17 mouse cellular contexts compared by ENCODE assay signal in the genomic region with DNA sequence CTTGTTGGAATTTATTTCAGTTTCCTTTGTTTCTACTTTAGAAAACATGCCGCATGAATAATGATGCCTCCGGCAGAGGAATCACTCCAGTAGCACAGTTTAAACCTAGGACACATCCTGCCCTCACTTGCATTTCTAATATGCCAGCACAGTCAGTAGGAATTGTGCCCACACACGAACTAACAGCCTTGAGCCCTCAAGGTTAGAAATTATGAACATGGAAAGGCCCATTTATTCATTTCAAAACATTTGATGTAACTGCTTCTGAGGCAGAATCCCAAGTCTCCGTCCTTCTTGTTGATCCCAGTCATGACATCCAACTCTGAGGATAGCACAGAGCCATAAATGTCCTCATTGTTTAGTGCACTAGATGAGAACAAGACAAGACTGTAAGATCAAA. TPM values are rescaled to one million over a fixed set of nuclear protein-coding genes. Genes with fewer than 3 reads are reported as not detected.
DNase-seq lines count a peak whose midpoint lies in the region; ATAC-seq lines count a peak whose summit lies in the region.
"Had no signal": no experiment of that assay in that cellular context is flagged by ENCODE, and none has a peak within 500 bp of the region (broad histone marks: within the 10 kb centered on the region; RNA-seq: fewer than 3 reads in every experiment).

No protein-coding gene starts in this region.

- H3K27me3 ChIP-seq in forebrain, embryonic 16.5 days (replicated peaks; ENCODE audit: control insufficient read depth, insufficient read depth, low read length) = no peaks in the 10 kb centered on the region
- H3K27me3 ChIP-seq in forebrain, embryonic 11.5 days (ENCODE audit: control insufficient read depth, insufficient read depth, low read length) = peaks cover 24% of the 10 kb centered on the region
- no peaks in the 10 kb centered on the region for H3K27me3 ChIP-seq in midbrain, embryonic 14.5 days (ENCODE audit: control insufficient read depth, insufficient read depth, low read length)
- peaks cover 63% of the 10 kb centered on the region for H3K27me3 ChIP-seq in midbrain, embryonic 10.5 days (ENCODE audit: low read depth, poor library complexity, severe bottlenecking)
- H3K27me3 ChIP-seq in kidney, embryonic 16.5 days (ENCODE audit: insufficient read depth, low read length) = peaks cover 33% of the 10 kb centered on the region

- H3K4me1 ChIP-seq in forebrain, embryonic 16.5 days (replicated peaks; ENCODE audit: control insufficient read depth, insufficient read depth, low read length) = peaks cover 20% of the 10 kb centered on the region
- peaks cover 2% of the 10 kb centered on the region; the same call in 1 of the 2 replicates for H3K4me1 ChIP-seq in forebrain, embryonic 11.5 days (replicated peaks; ENCODE audit: control insufficient read depth, insufficient read depth, low read length)
- peaks cover 10% of the 10 kb centered on the region; the same call in 1 of the 2 replicates for H3K4me1 ChIP-seq in midbrain, embryonic 14.5 days (ENCODE audit: control insufficient read depth, insufficient read depth, low read length)
- H3K4me1 ChIP-seq in midbrain, embryonic 10.5 days = peaks cover 24% of the 10 kb centered on the region
- peaks cover 16% of the 10 kb centered on the region for H3K4me1 ChIP-seq in kidney, embryonic 16.5 days (ENCODE audit: insufficient read depth, low read length)

- H3K9me3 ChIP-seq in forebrain, embryonic 16.5 days (ENCODE audit: control insufficient read depth, low read length) = no peaks in the 10 kb centered on the region
- no peaks in the 10 kb centered on the region for H3K9me3 ChIP-seq in forebrain, embryonic 11.5 days (ENCODE audit: control insufficient read depth, low read length)
- H3K9me3 ChIP-seq in midbrain, embryonic 14.5 days (ENCODE audit: control insufficient read depth, low read length) = no peaks in the 10 kb centered on the region
- no peaks in the 10 kb centered on the region for H3K9me3 ChIP-seq in midbrain, embryonic 10.5 days (replicated peaks)
- no peaks in the 10 kb centered on the region for H3K9me3 ChIP-seq in kidney, embryonic 16.5 days (ENCODE audit: low read length)
- H3K9me3 ChIP-seq: heart, embryonic 10.5 days; lung, embryonic 15.5 days; midbrain, embryonic 12.5 days had no signal

- no peak for ATAC-seq in forebrain, embryonic 16.5 days
- ATAC-seq in forebrain, embryonic 11.5 days (replicated peaks; ENCODE audit: low FRiP score) = no peak
- ATAC-seq in midbrain, embryonic 14.5 days (ENCODE audit: low FRiP score, low TSS enrichment) = no peak
- ATAC-seq in kidney, embryonic 16.5 days (ENCODE audit: low FRiP score, low TSS enrichment) = no peak

- no peak overlapping the region for H3K4me3 ChIP-seq in forebrain, embryonic 16.5 days (replicated peaks; ENCODE audit: low read length)
- no peak overlapping the region for H3K4me3 ChIP-seq in forebrain, embryonic 11.5 days (ENCODE audit: low read depth, low read length)
- no peak overlapping the region for H3K4me3 ChIP-seq in midbrain, embryonic 14.5 days (replicated peaks; ENCODE audit: low read depth, low read length)
- H3K4me3 ChIP-seq in midbrain, embryonic 10.5 days = no peak overlapping the region
- no peak overlapping the region for H3K4me3 ChIP-seq in kidney, embryonic 16.5 days (ENCODE audit: low read length)
- H3K4me3 ChIP-seq: heart, embryonic 10.5 days; midbrain, embryonic 12.5 days had no signal

- no peaks in the 10 kb centered on the region for H3K36me3 ChIP-seq in forebrain, embryonic 16.5 days (ENCODE audit: control insufficient read depth, insufficient read depth)
- H3K36me3 ChIP-seq in forebrain, embryonic 11.5 days (ENCODE audit: control insufficient read depth, insufficient read depth, low read length) = no peaks in the 10 kb centered on the region
- no peaks in the 10 kb centered on the region for H3K36me3 ChIP-seq in midbrain, embryonic 14.5 days (ENCODE audit: control insufficient read depth, insufficient read depth, low read length)
- no peaks in the 10 kb centered on the region for H3K36me3 ChIP-seq in midbrain, embryonic 10.5 days
- no peaks in the 10 kb centered on the region for H3K36me3 ChIP-seq in kidney, embryonic 16.5 days (ENCODE audit: insufficient read depth, low read length)
- H3K36me3 ChIP-seq: heart, embryonic 10.5 days; lung, embryonic 15.5 days; midbrain, embryonic 12.5 days had no signal

- 54% methylated on average over 4 of the region's 4 CpGs for WGBS in forebrain, embryonic 16.5 days
- 74% methylated on average over 4 of the region's 4 CpGs for WGBS in forebrain, embryonic 11.5 days
- WGBS in midbrain, embryonic 14.5 days = 72% methylated on average over 4 of the region's 4 CpGs
- 83% methylated on average over 4 of the region's 4 CpGs for WGBS in midbrain, embryonic 10.5 days
- WGBS in kidney, embryonic 16.5 days = 69% methylated on average over 4 of the region's 4 CpGs

- H3K9ac ChIP-seq in forebrain, embryonic 16.5 days (replicated peaks; ENCODE audit: low read depth, low read length) = no peak overlapping the region
- no peak overlapping the region for H3K9ac ChIP-seq in forebrain, embryonic 11.5 days (ENCODE audit: low read length)
- H3K9ac ChIP-seq in midbrain, embryonic 14.5 days (replicated peaks; ENCODE audit: low read length) = no peak overlapping the region; the same call in 1 of the 2 replicates
- H3K9ac ChIP-seq in kidney, embryonic 16.5 days (replicated peaks; ENCODE audit: low read length) = no peak overlapping the region
- H3K9ac ChIP-seq: liver, embryonic 14.5 days; lung, embryonic 15.5 days; midbrain, embryonic 12.5 days had no signal

- DNase-seq in adrenal gland, adult 2 months = peak; percentile 50
- DNase-seq in adrenal gland, postnatal 14 days = no peak
- no peak for DNase-seq in forebrain, embryonic 11.5 days (ENCODE audit: low spot score)
- no peak for DNase-seq in midbrain, embryonic 14.5 days
- DNase-seq in midbrain, embryonic 10.5 days (ENCODE audit: low spot score) = no peak
- no peak for DNase-seq in kidney, postnatal 36 days
- DNase-seq: cerebellum, adult 8-10 months; kidney, adult 11 months; lung, postnatal 4 days had no signal

- peak overlapping the region; percentile 41 for H3K27ac ChIP-seq in forebrain, embryonic 16.5 days (ENCODE audit: low read length)
- H3K27ac ChIP-seq in forebrain, embryonic 11.5 days (ENCODE audit: low read depth, low read length) = no peak overlapping the region
- H3K27ac ChIP-seq in midbrain, embryonic 14.5 days (replicated peaks; ENCODE audit: low read depth, low read length) = no peak overlapping the region
- no peak overlapping the region for H3K27ac ChIP-seq in midbrain, embryonic 10.5 days (replicated peaks)
- no peak overlapping the region for H3K27ac ChIP-seq in kidney, embryonic 16.5 days (ENCODE audit: low read length)
- H3K27ac ChIP-seq: heart, embryonic 10.5 days; kidney, postnatal 0 days; liver, embryonic 14.5 days; lung, embryonic 15.5 days; midbrain, embryonic 12.5 days had no signal

- peak overlapping the region; percentile 77 for H3K4me2 ChIP-seq in forebrain, embryonic 16.5 days (ENCODE audit: low read length)
- H3K4me2 ChIP-seq in forebrain, embryonic 11.5 days (ENCODE audit: low read depth, low read length, severe bottlenecking) = no peak overlapping the region
- H3K4me2 ChIP-seq in midbrain, embryonic 14.5 days (ENCODE audit: low read length) = peak overlapping the region; percentile 69
- no peak overlapping the region for H3K4me2 ChIP-seq in kidney, embryonic 16.5 days (replicated peaks; ENCODE audit: low read depth, low read length)
- H3K4me2 ChIP-seq: lung, embryonic 15.5 days had no signal

RNA-seq across cellular contexts. Expression of gene Chl1, which starts 0.8 kb away (rescaled TPM):
- total RNA-seq in adrenal gland, adult 2 months (2021) = 1 to 10 TPM; 1.8 to 6.0 TPM
- 0.21 and 0.92 TPM in 2 replicates for polyA plus RNA-seq in adrenal gland, adult 2 months (2012; rRNA removed)
- 5.4 and 7.4 TPM in 2 replicates for total RNA-seq in adrenal gland, postnatal 14 days (2021)
- 121 and 127 TPM in 2 replicates for polyA plus RNA-seq in forebrain, embryonic 16.5 days (2015; fragmentation: Nextera tagmentation; extraction: Ambion mirVana)
- 6.2 and 6.5 TPM in 2 replicates for polyA plus RNA-seq in forebrain, embryonic 11.5 days (2014; fragmentation: Nextera tagmentation; extraction: Ambion mirVana)
- polyA plus RNA-seq in midbrain, embryonic 14.5 days (2014; fragmentation: Nextera tagmentation; extraction: Ambion mirVana) = 146 and 152 TPM in 2 replicates
- 0.95 and 3.8 TPM in 2 replicates for polyA plus RNA-seq in midbrain, embryonic 10.5 days (2016; fragmentation: Nextera tagmentation; extraction: Ambion mirVana)
- 0.22 and 0.32 TPM in 2 replicates for polyA plus RNA-seq in kidney, embryonic 16.5 days (2015; fragmentation: Nextera tagmentation; extraction: Ambion mirVana)
- polyA plus RNA-seq: heart, postnatal 0 days had no signal

Comparison
In these comparisons a context has a peak if more than half of its experiments do, and no peak if none do; other contexts are left out.
1. H3K4me2 ChIP-seq: peak in forebrain, embryonic 16.5 days (single experiment) and midbrain, embryonic 14.5 days (single experiment); none in forebrain, embryonic 11.5 days (single experiment) and kidney, embryonic 16.5 days (single experiment).
2. RNA of gene Chl1, which starts 0.8 kb away (polyA plus RNA-seq): 146 to 152 TPM in midbrain, embryonic 14.5 days and 121 to 127 TPM in forebrain, embryonic 16.5 days; 6.2 to 6.5 TPM in forebrain, embryonic 11.5 days, 0.95 to 3.8 TPM in midbrain, embryonic 10.5 days, 0.21 to 0.92 TPM in adrenal gland, adult 2 months and 0.22 to 0.32 TPM in kidney, embryonic 16.5 days; every median in the first group is over 10 times any median in the second.